Mouse (Mus musculus) layer of hippocampus, postnatal 25 days (tissue): ENCODE measurements at regions not wholly inside any gene's neighbourhood (a gene's known extent, or its start where the extent isn't known, plus 50 kb on each side); places are given as distances from the start of the nearest gene placed in this dataset.
"Not testable (repeated sequence)": the region's sequence is repeated elsewhere in the genome, so short reads cannot be mapped to it uniquely, and the experiment has no call there.

Experiments
- DNase-seq, 2 experiments: peaks; one replicate each; pipeline ENCODE4 v3.0.0; 2022; ENCODE audit warnings: mixed read lengths in 2 of 2, low spot score in 1 of 2; ENCODE audit errors: extremely low spot score in 1 of 2

GRCm38 (mm10) chr12:11881809-11882208 is 380.1 kb upstream of the Fam49a start:
- not testable (repeated sequence) for DNase-seq

DNA sequence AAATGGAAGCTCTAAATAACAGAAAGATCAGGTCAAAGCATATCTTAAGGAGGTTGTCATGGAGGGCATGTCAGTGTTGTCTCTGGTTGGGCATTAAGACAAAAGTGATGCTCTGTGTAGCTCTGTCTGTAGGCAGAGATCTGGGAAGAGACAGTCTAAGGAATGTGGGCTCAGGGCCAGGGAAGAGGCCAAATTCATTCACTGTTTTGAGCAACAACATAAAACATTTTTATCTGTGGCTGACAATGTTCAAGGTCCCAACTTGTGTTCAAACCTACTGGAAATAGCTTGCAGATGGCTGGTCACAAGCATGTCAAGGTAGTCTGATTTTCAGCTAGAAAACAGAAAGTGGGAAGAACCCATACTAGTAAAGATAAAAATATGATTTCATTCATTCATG is 374.6 kb upstream of the Fam49a start:
- DNase-seq: no peak

DNA sequence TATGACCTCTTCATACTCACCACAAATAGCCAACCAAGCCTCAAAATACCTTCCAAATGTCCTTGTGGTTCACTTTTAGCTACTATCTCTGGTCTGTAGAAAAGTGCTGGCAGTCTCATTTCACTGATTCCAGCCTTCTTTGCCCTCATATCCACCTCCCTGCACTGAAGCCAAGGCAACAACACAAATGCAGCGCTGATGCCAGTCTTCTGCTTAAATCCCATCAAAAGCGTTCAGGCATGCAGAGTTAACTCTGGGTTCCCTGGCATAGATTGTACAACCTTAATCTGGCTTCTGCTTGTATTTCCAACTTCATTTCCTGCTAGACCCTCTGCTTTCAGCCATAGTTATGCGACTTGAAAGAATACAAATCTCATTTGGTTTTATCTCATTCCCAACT is 362.9 kb upstream of the Fam49a start:
- no peak for DNase-seq

DNA sequence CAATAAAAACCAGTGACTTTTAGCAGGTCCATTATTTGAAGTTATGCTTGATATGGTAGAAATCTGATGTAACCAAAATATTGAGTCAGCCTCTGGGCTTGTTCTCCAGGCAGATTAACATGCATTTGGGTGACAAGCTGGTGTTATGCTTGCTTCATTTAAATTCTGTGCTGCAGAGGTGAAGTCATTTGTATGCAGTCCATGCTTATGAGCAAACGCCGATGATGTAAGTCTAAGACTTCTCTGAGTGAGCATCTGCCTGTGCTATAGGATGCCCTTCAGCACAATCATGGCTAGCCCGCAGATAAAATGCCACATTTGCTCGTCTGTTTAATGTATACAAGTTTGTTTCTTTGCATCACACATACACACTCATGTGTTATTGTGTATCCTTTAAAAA is 355.4 kb upstream of the Fam49a start:
- no peak for DNase-seq
